Mouse (Mus musculus) heart, embryonic 14.5 days (tissue): ENCODE measurements at regions not wholly inside any gene's neighbourhood (a gene's known extent, or its start where the extent isn't known, plus 50 kb on each side); places are given as distances from the start of the nearest gene placed in this dataset.

Experiments used
- ATAC-seq: fragments of 200-750 bp; cut with Nextera tagmentation; 2 replicates; pipeline ENCODE4 v1.8.0; 2017; ENCODE audit warnings: low read depth, moderate TSS enrichment; ENCODE audit not compliant: insufficient number of reproducible peaks, insufficient read depth, low FRiP score
- H3K27ac ChIP-seq, 2 experiments: fragments of 200-500 bp in 1 of 2; fragments of 300-500 bp in 1 of 2; sonication (generic) in 1 of 2; replicated peaks in 1 of 2; 2 replicates each; pipeline ENCODE4 v1.5.1; 2012 to 2014; ENCODE audit warnings: low read depth in 2 of 2, low read length in 2 of 2, control low read depth in 1 of 2, mild to moderate bottlenecking in 1 of 2, mixed read lengths in 1 of 2; ENCODE audit not compliant: control insufficient read depth in 1 of 2, insufficient read depth in 1 of 2
- H3K27me3 ChIP-seq: fragments of 300-500 bp; sonication (generic); 2 replicates; pipeline ENCODE4 v1.6.1; 2014; ENCODE audit warnings: mild to moderate bottlenecking, low read length, control low read depth; ENCODE audit not compliant: control insufficient read depth, insufficient read depth
- H3K36me3 ChIP-seq: fragments of 300-500 bp; sonication (generic); 2 replicates; pipeline ENCODE4 v1.6.1; 2014; ENCODE audit warnings: mild to moderate bottlenecking, control low read depth, low read length, mixed read lengths; ENCODE audit not compliant: control insufficient read depth, insufficient read depth
- H3K4me1 ChIP-seq, 2 experiments: fragments of 200-500 bp in 1 of 2; fragments of 300-500 bp in 1 of 2; sonication (generic) in 1 of 2; 2 replicates each; pipeline ENCODE4 v1.6.1; 2012 to 2014; ENCODE audit warnings: low read length in 2 of 2, control low read depth in 1 of 2, mixed read lengths in 1 of 2; ENCODE audit not compliant: control insufficient read depth in 2 of 2, insufficient read depth in 2 of 2
- H3K4me2 ChIP-seq: fragments of 300-500 bp; sonication (generic); 2 replicates; pipeline ENCODE4 v1.6.1; 2014; ENCODE audit warnings: mild to moderate bottlenecking, low read length
- H3K4me3 ChIP-seq, 2 experiments: fragments of 200-500 bp in 1 of 2; fragments of 300-500 bp in 1 of 2; sonication (generic) in 1 of 2; 2 replicates each; pipeline ENCODE4 v1.5.1; 2012 to 2014; ENCODE audit warnings: low read length in 2 of 2, mild to moderate bottlenecking in 2 of 2, control low read depth in 1 of 2, low read depth in 1 of 2, moderate library complexity in 1 of 2; ENCODE audit not compliant: control insufficient read depth in 1 of 2, insufficient read depth in 1 of 2
- H3K9ac ChIP-seq: fragments of 300-500 bp; sonication (generic); 2 replicates; pipeline ENCODE4 v1.6.1; 2014; ENCODE audit warnings: mild to moderate bottlenecking, low read length
- H3K9me3 ChIP-seq: fragments of 300-500 bp; sonication (generic); 2 replicates; pipeline ENCODE4 v1.6.1; 2016; ENCODE audit warnings: low read length, control low read depth; ENCODE audit not compliant: control insufficient read depth
- WGBS: fragments of 180-500 bp; shearing (Covaris S2); extraction: QIAGEN DNeasy Blood & Tissue Kit; methylation state at CpG from one replicate; pipeline ENCODE4 v1.1.7; 2014; 5-methylcytosine and 5-hydroxymethylcytosine counted together

DNA sequence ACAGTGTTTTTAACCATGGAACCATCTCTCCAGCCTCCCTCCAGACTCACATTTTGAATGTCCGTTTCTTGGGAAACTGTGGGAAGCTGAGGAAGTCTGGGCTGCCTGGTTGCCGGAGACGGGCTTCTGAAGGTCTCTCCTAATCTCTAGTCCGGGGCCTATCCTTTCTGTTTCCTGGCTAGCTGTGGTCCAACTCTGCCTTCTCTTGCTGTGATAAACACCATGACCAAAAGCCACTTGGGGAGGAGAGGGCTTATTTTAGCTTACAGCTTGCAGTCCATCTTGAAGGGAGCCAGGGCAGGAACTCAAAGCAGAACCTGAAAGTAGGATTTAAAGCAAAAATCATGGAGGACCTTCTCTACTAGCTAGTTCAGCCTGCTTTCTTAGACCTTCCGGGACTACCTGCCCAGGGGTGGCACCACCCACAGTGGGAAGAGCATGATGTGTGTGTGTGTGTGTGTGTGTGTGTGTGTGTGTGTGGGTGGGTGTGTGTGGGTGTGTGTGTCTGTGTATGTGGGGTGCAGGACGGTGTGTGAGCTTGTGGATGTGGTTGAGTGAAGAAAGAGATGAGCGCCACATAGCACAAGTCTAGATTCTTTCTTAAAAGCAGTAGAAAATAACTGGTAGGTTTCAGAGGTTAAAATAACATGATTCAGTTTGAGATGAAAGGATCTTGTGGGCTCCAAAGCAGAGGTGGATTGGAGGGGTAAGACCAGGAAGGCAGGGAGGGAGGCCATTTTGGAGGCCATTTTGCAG, 73.5 kb upstream of the Rap1b start:
- H3K36me3 ChIP-seq, result no peaks in the 10 kb centered on the region
- H3K9ac ChIP-seq, result no peak overlapping the region
- 61% methylated on average over 7 of the region's 7 CpGs for WGBS
- ATAC-seq, result no peak
- H3K4me1 ChIP-seq, result no peaks in the 10 kb centered on the region; a peak in 1 of 4 replicates
- no peak overlapping the region for H3K27ac ChIP-seq
- H3K27me3 ChIP-seq, result no peaks in the 10 kb centered on the region
- H3K9me3 ChIP-seq, result no peaks in the 10 kb centered on the region
- no peak overlapping the region for H3K4me2 ChIP-seq
- no peak overlapping the region for H3K4me3 ChIP-seq

- no peaks in the 10 kb centered on the region for H3K36me3 ChIP-seq
- no peaks in the 10 kb centered on the region for H3K27me3 ChIP-seq
- no peak for ATAC-seq
- H3K27ac ChIP-seq, result no peak overlapping the region
- H3K9me3 ChIP-seq, result no peaks in the 10 kb centered on the region
- no peak overlapping the region for H3K4me2 ChIP-seq
- H3K9ac ChIP-seq, result no peak overlapping the region
- 91% methylated on average over 7 of the region's 7 CpGs for WGBS
- H3K4me1 ChIP-seq, result peaks cover 0 to 3% of the 10 kb centered on the region in 2 experiments; a peak in 1 of 4 replicates
- H3K4me3 ChIP-seq, result no peak overlapping the region
These were observed 79.4 kb upstream of the Rap1b start for GRCm38 (mm10) chr10:117925186-117925585.

- no peak for ATAC-seq
These were observed 80.0 kb upstream of the Rap1b start for GRCm38 (mm10) chr10:117925611-117926555.

GRCm38 (mm10) chr10:117928998-117929397, 83.2 kb upstream of the Rap1b start:
- WGBS, result 45% methylated on average over 4 of the region's 5 CpGs
- Histone ChIP-seq H3K4me3 (no peak overlapping the region), H3K36me3 (no peaks in the 10 kb centered on the region), H3K9ac (no peak overlapping the region), H3K9me3 (no peaks in the 10 kb centered on the region), H3K4me1 (peaks cover 0 to 3% of the 10 kb centered on the region in 2 experiments; a peak in 1 of 4 replicates), H3K27ac (no peak overlapping the region), H3K4me2 (no peak overlapping the region), H3K27me3 (no peaks in the 10 kb centered on the region)
- ATAC-seq, result no peak

More at GRCm38 (mm10) chr10:117925611-117926555, 80.0 kb upstream of the Rap1b start:
- H3K27ac ChIP-seq, result no peak overlapping the region
- H3K4me2 ChIP-seq, result no peak overlapping the region
- no peak overlapping the region for H3K9ac ChIP-seq
- no peaks in the 10 kb centered on the region for H3K9me3 ChIP-seq
- no peaks in the 10 kb centered on the region for H3K27me3 ChIP-seq
- no peaks in the 10 kb centered on the region for H3K36me3 ChIP-seq
- H3K4me3 ChIP-seq, result no peak overlapping the region
- WGBS, result 90% methylated on average over 31 of the region's 31 CpGs
- H3K4me1 ChIP-seq, result peaks cover 0 to 3% of the 10 kb centered on the region in 2 experiments; a peak in 1 of 4 replicates

- Histone ChIP-seq H3K4me1 (peaks cover 6 to 12% of the 10 kb centered on the region in 2 experiments), H3K4me2 (no peak overlapping the region), H3K27me3 (no peaks in the 10 kb centered on the region), H3K9me3 (no peaks in the 10 kb centered on the region), H3K27ac (no peak overlapping the region), H3K4me3 (no peak overlapping the region), H3K36me3 (no peaks in the 10 kb centered on the region), H3K9ac (no peak overlapping the region)
- WGBS, result 55% methylated on average over 9 of the region's 9 CpGs
- ATAC-seq, result no peak
These were observed 89.0 kb upstream of the Rap1b start for GRCm38 (mm10) chr10:117934797-117935196.

DNA sequence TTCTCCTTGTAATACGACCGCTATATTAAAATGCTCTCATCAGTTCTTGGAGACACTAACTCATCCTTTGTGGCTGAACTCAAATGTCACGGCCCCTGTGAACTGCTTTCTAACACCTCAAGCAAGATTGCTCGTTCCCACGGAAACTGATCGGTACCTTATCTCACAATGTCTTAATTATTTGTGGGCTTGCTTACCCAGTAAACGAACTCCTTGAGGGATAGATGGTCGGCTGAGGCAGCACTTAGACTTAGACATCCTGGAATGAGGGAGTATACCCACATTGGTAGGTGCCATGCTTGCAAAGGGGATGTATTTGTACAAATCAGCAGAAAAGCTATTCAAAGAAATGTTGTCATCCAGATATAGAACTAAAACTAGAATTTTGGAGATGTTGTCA, 92.9 kb upstream of the Rap1b start:
- peaks cover 12 to 31% of the 10 kb centered on the region in 2 experiments for H3K4me1 ChIP-seq
- H3K36me3 ChIP-seq, result no peaks in the 10 kb centered on the region
- H3K4me3 ChIP-seq, result no peak overlapping the region
- 54% methylated on average over 8 of the region's 8 CpGs for WGBS
- H3K9ac ChIP-seq, result no peak overlapping the region
- no peak for ATAC-seq
- no peak overlapping the region for H3K4me2 ChIP-seq
- H3K27ac ChIP-seq, result no peak overlapping the region
- no peaks in the 10 kb centered on the region for H3K27me3 ChIP-seq
- no peaks in the 10 kb centered on the region for H3K9me3 ChIP-seq

GRCm38 (mm10) chr10:117940441-117941265, 94.8 kb upstream of the Rap1b start:
- Histone ChIP-seq H3K36me3 (no peaks in the 10 kb centered on the region), H3K4me1 (peaks cover 12 to 31% of the 10 kb centered on the region in 2 experiments), H3K27ac (peak overlapping the region; percentile 68 to 71), H3K9me3 (no peaks in the 10 kb centered on the region), H3K27me3 (no peaks in the 10 kb centered on the region), H3K9ac (no peak overlapping the region), H3K4me2 (peak overlapping the region; percentile 45), H3K4me3 (no peak overlapping the region)
- no peak for ATAC-seq
- 29% methylated on average over 10 of the region's 10 CpGs for WGBS
